Mouse (Mus musculus) hindbrain, embryonic 14.5 days (tissue): ENCODE measurements around the gene Zcchc9. TPM values are rescaled to one million over a fixed set of nuclear protein-coding genes. Genes with fewer than 3 reads are reported as not detected.

Source experiments
- ATAC-seq: fragments of 200-750 bp; cut with Nextera tagmentation; 2 replicates; pipeline ENCODE4 v1.8.0; 2017; ENCODE audit warnings: moderate number of reproducible peaks, mild to moderate bottlenecking, moderate TSS enrichment, moderate library complexity; ENCODE audit not compliant: low FRiP score
- DNase-seq: peaks from one replicate; pipeline ENCODE4 v3.0.0-alpha.2; 2015; ENCODE audit warnings: low spot score
- H3K27ac ChIP-seq: fragments of 300-500 bp; sonication (generic); 2 replicates; pipeline ENCODE4 v1.5.1; 2014; ENCODE audit warnings: mild to moderate bottlenecking, moderate library complexity
- H3K27me3 ChIP-seq: fragments of 300-500 bp; sonication (generic); 2 replicates; pipeline ENCODE4 v1.6.1; 2014; ENCODE audit warnings: mild to moderate bottlenecking, low read length, mixed read lengths; ENCODE audit not compliant: control insufficient read depth, insufficient read depth
- H3K36me3 ChIP-seq: fragments of 300-500 bp; sonication (generic); replicated peaks from 2 replicates; pipeline ENCODE4 v1.6.1; 2014; ENCODE audit not compliant: control insufficient read depth, insufficient read depth
- H3K4me1 ChIP-seq: fragments of 300-500 bp; sonication (generic); replicated peaks from 2 replicates; pipeline ENCODE4 v1.6.1; 2014; ENCODE audit warnings: antibody characterized with exemption, low read length, mixed read lengths; ENCODE audit not compliant: control insufficient read depth, insufficient read depth
- H3K4me2 ChIP-seq: fragments of 300-500 bp; sonication (generic); replicated peaks from 2 replicates; pipeline ENCODE4 v1.6.1; 2014; ENCODE audit warnings: mild to moderate bottlenecking, moderate library complexity
- H3K4me3 ChIP-seq: fragments of 300-500 bp; sonication (generic); replicated peaks from 2 replicates; pipeline ENCODE4 v1.5.1; 2014; ENCODE audit warnings: mild to moderate bottlenecking, low read length
- H3K9ac ChIP-seq: fragments of 300-500 bp; sonication (generic); 2 replicates; pipeline ENCODE4 v1.6.1; 2014
- H3K9me3 ChIP-seq: fragments of 300-500 bp; sonication (generic); 2 replicates; pipeline ENCODE4 v1.6.1; 2016; ENCODE audit warnings: low read length; ENCODE audit not compliant: control insufficient read depth
- WGBS: fragments of 180-500 bp; shearing (Covaris S2); extraction: QIAGEN DNeasy Blood & Tissue Kit; methylation state at CpG from one replicate; pipeline ENCODE4 v1.1.7; 2014; 5-methylcytosine and 5-hydroxymethylcytosine counted together
- microRNA-seq: library from miRNA; unstranded; fragments of <30 nt; microRNA quantifications from one replicate; pipeline ENCODE4, GENCODE M21; 2016
- polyA plus RNA-seq: library from polyadenylated mRNA; unstranded; fragments of >200 nt; fragmentation: Nextera tagmentation; extraction: Ambion mirVana; gene quantifications from 2 replicates; pipeline ENCODE4 v1.2.1, GENCODE M21; 2014

The Zcchc9 gene
- polyA plus RNA-seq, 1 experiment from 2014 or later = 15.1 TPM

DNA sequence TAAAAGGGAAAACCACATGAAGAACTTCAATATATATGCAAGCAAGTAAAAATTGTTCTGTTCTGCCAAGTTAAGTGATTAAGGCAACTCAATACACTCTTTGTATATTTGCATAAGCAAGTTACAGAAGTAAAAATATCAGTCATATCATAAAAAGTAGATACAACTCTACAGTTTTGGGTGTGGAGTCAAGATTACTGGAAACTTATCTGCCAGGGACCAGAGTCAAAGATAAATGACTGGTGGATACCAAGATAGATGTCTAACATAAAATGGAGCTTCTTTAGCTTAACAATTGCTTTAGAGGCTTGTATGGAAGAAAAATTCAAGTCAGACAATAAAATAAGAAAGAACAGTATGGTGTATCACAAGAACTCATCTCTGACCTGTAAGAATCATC lies 52.7 kb downstream of the Zcchc9 start:
- ATAC-seq (no peak), DNase-seq (no peak)
- H3K27ac ChIP-seq = no peak overlapping the region
- H3K4me3 ChIP-seq = no peak overlapping the region
- H3K36me3 ChIP-seq = no peaks in the 10 kb centered on the region
- no peaks in the 10 kb centered on the region for H3K27me3 ChIP-seq
- no peaks in the 10 kb centered on the region for H3K9me3 ChIP-seq
- H3K9ac ChIP-seq = no peak overlapping the region
- H3K4me1 ChIP-seq = no peaks in the 10 kb centered on the region
- H3K4me2 ChIP-seq = no peak overlapping the region

DNA sequence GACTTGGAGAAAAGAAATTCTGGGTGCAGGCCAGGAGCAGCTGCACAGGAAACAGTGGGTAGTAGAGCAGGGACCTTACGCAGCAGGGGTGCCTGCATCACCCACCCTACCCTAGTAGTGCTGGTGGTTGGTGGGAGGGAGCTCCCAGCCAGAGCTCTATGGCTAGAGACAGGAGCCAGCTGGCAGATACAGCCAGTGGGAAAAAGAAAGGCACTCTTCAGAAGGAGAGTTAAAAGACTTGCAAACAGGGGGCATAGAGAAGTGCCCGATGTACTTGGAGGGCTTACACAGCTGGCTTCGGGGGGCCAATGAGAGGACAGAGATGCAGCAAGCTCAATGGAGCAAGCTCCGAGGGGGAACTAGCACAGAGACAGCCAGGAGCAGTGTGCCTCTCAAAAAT lies 53.8 kb downstream of the Zcchc9 start:
- 60% methylated on average over 4 of the region's 4 CpGs for WGBS

DNA sequence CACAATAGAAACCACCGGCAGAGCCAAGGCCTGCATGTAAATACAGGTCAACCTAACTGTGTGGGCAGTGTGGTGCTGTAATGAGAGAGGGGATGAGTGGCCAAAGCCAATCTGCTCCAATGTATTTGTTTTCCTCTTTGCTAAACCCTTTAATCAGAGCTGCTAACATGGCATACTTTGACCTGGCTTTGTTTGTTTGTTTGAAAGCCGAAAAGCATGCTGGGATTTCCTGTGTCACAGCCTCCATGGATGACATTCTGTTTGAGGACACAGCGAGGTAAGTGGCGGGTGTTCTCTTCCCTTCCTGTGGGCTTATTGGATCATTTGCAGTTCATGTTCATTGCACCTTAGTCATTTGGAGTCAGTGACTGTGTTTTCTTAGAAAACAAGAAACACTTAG lies 57.5 kb downstream of the Zcchc9 start:
- H3K9me3 ChIP-seq = no peaks in the 10 kb centered on the region
- DNase-seq (no peak), ATAC-seq (no peak)
- no peak overlapping the region for H3K4me2 ChIP-seq
- 88% methylated on average over 4 of the region's 4 CpGs for WGBS
- no peaks in the 10 kb centered on the region for H3K4me1 ChIP-seq
- no peak overlapping the region for H3K4me3 ChIP-seq
- H3K27me3 ChIP-seq = no peaks in the 10 kb centered on the region
- H3K9ac ChIP-seq = no peak overlapping the region
- H3K27ac ChIP-seq = no peak overlapping the region
- H3K36me3 ChIP-seq = no peaks in the 10 kb centered on the region

More for the DNA sequence above, 53.8 kb downstream of the Zcchc9 start:
- ATAC-seq (peak; percentile 51; the same call in 1 of the 2 replicates), DNase-seq (no peak)
- Histone ChIP-seq H3K4me3 (no peak overlapping the region), H3K4me2 (no peak overlapping the region), H3K9ac (no peak overlapping the region), H3K27me3 (no peaks in the 10 kb centered on the region), H3K9me3 (no peaks in the 10 kb centered on the region), H3K36me3 (no peaks in the 10 kb centered on the region), H3K27ac (no peak overlapping the region), H3K4me1 (no peaks in the 10 kb centered on the region)

DNA sequence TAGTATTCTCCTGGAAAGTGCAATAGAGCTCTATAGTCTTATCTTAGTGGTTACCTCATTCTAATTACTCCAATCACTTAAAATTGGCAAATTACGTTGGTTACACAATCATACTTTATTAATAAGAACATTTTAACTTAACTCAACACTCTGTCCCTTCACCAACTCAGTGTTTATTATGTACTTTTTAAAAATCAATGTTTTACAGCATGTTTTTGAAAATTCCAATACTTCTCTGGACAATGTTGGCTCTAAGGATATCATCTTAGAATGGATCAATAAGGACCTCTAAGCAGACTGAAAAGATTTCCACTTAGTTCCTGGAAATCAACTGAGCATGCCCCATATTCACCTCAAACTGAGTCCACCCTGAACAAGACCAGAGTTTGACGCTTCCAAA lies 59.1 kb downstream of the Zcchc9 start:
- Histone ChIP-seq H3K4me2 (no peak overlapping the region), H3K4me3 (no peak overlapping the region), H3K9me3 (no peaks in the 10 kb centered on the region), H3K36me3 (no peaks in the 10 kb centered on the region), H3K27ac (no peak overlapping the region), H3K27me3 (no peaks in the 10 kb centered on the region), H3K4me1 (no peaks in the 10 kb centered on the region), H3K9ac (no peak overlapping the region)
- DNase-seq = no peak
- ATAC-seq = no peak
- 91% methylated on average over 2 of the region's 2 CpGs for WGBS

Small RNA genes lying within 50 kb of the gene (microRNA-seq; reads per million reads assigned to microRNA genes)
- gene Gm27656 = not detected

Other genes starting within 250 kb of the Zcchc9 start
- gene Acot12, start 66.2 kb downstream of the Zcchc9 start, polyA plus RNA-seq = 0.24 TPM in 1 of 2 replicates, not detected in the other
- gene Ckmt2, start 69.2 kb upstream of the Zcchc9 start, polyA plus RNA-seq = 0.17 TPM in 1 of 2 replicates, not detected in the other